Mouse (Mus musculus) limb, embryonic 14.5 days (tissue): ENCODE data around the gene Slc39a11. TPM values are rescaled to one million over a fixed set of nuclear protein-coding genes. Genes with fewer than 3 reads are reported as not detected.

Experiments
- ATAC-seq: fragments of 200-750 bp; cut with Nextera tagmentation; 2 replicates; pipeline ENCODE4 v1.8.0; 2017; ENCODE audit warnings: low read depth, moderate number of reproducible peaks, moderate TSS enrichment; ENCODE audit not compliant: low FRiP score
- DNase-seq: peaks from one replicate; pipeline ENCODE4 v3.0.0-alpha.2; 2015; ENCODE audit warnings: low spot score
- H3K27ac ChIP-seq: fragments of 300-500 bp; sonication (generic); replicated peaks from 2 replicates; pipeline ENCODE4 v1.5.1; 2014; ENCODE audit warnings: low read depth, mild to moderate bottlenecking, low read length, moderate library complexity, mixed read lengths
- H3K27me3 ChIP-seq: fragments of 300-500 bp; sonication (generic); 2 replicates; pipeline ENCODE4 v1.6.1; 2014; ENCODE audit warnings: low read length, mixed read lengths; ENCODE audit not compliant: control insufficient read depth, insufficient read depth
- H3K36me3 ChIP-seq: fragments of 300-500 bp; sonication (generic); 2 replicates; pipeline ENCODE4 v1.6.1; 2014; ENCODE audit warnings: mild to moderate bottlenecking, low read length, moderate library complexity, mixed read lengths; ENCODE audit not compliant: control insufficient read depth, insufficient read depth
- H3K4me1 ChIP-seq: fragments of 300-500 bp; sonication (generic); 2 replicates; pipeline ENCODE4 v1.6.1; 2014; ENCODE audit warnings: antibody characterized with exemption, low read length, mixed read lengths; ENCODE audit not compliant: control insufficient read depth, insufficient read depth
- H3K4me2 ChIP-seq: fragments of 300-500 bp; sonication (generic); replicated peaks from 2 replicates; pipeline ENCODE4 v1.6.1; 2014; ENCODE audit warnings: low read depth, mild to moderate bottlenecking, low read length, moderate library complexity; ENCODE audit not compliant: severe bottlenecking
- H3K4me3 ChIP-seq: fragments of 300-500 bp; sonication (generic); replicated peaks from 2 replicates; pipeline ENCODE4 v1.5.1; 2014; ENCODE audit warnings: low read length
- H3K9ac ChIP-seq: fragments of 300-500 bp; sonication (generic); 2 replicates; pipeline ENCODE4 v1.6.1; 2014; ENCODE audit warnings: mild to moderate bottlenecking, low read depth, low read length, moderate library complexity; ENCODE audit not compliant: severe bottlenecking
- H3K9me3 ChIP-seq: fragments of 300-500 bp; sonication (generic); 2 replicates; pipeline ENCODE4 v1.6.1; 2016; ENCODE audit warnings: low read length; ENCODE audit not compliant: control insufficient read depth
- POLR2A ChIP-seq: fragments of 200-500 bp; IDR thresholded peaks from 2 replicates; pipeline ENCODE4 v1.8.0; 2012; ENCODE audit warnings: inconsistent platforms, mild to moderate bottlenecking, moderate library complexity, borderline replicate concordance; ENCODE audit not compliant: insufficient read depth, insufficient read length; ENCODE audit errors: extremely low read depth
- WGBS: fragments of 180-500 bp; shearing (Covaris S2); extraction: QIAGEN DNeasy Blood & Tissue Kit; methylation state at CpG from one replicate; pipeline ENCODE4 v1.1.7; 2014; 5-methylcytosine and 5-hydroxymethylcytosine counted together
- polyA plus RNA-seq, 2 experiments: library from polyadenylated mRNA; depleted of rRNA in 1 of 2; stranded (reverse) in 1 of 2; unstranded in 1 of 2; fragments of >200 nt; fragmentation: Nextera tagmentation in 1 of 2; extraction: Ambion mirVana in 1 of 2; gene quantifications; 2 replicates each; pipeline versions ENCODE4 v1.2.1 to v1.2.3; 2012 to 2014

The Slc39a11 gene
- polyA plus RNA-seq, 2 experiments, result 17.2 to 24.5 TPM

- no peak for DNase-seq
- H3K9me3 ChIP-seq, result no peaks in the 10 kb centered on the region
- 88% methylated on average over 5 of the region's 5 CpGs for WGBS
- H3K4me1 ChIP-seq, result no peaks in the 10 kb centered on the region
- no peak for ATAC-seq
- no peaks in the 10 kb centered on the region for H3K27me3 ChIP-seq
- no peak for TF ChIP-seq POLR2A
- no peak overlapping the region for H3K9ac ChIP-seq
- no peak overlapping the region for H3K4me3 ChIP-seq
- no peak overlapping the region for H3K4me2 ChIP-seq
- H3K27ac ChIP-seq, result no peak overlapping the region
- H3K36me3 ChIP-seq, result no peaks in the 10 kb centered on the region
Measured at GRCm38 (mm10) chr11:113595144-113595543, 54.7 kb downstream of the Slc39a11 start.

DNA sequence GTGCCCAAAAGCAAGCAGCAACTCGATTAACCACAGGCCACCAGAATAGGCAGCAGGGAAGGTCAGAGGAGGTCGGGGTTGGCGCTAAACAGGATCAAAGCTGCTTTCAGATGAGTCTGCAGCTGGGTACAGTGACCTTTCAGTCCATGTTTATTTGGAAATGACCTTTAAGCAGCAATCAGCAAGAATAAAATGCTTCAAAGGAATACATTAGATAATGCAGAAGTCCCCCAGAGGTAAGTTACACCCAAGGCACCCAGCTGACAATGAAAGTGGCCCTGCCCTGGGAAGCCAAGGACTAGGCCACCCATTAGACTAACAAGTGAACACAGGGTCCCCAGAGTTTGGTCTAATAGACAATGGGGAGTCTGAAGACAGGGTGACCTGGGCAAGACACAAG, 60.9 kb downstream of the Slc39a11 start:
- no peak for DNase-seq
- no peak overlapping the region for H3K4me2 ChIP-seq
- no peaks in the 10 kb centered on the region for H3K27me3 ChIP-seq
- TF ChIP-seq POLR2A, result no peak
- 0 out of 2 replicates have a peak, but pooled peaks cover 1% of the 10 kb centered on the region for H3K4me1 ChIP-seq
- no peaks in the 10 kb centered on the region for H3K36me3 ChIP-seq
- H3K9ac ChIP-seq, result no peak overlapping the region
- no peaks in the 10 kb centered on the region for H3K9me3 ChIP-seq
- WGBS, result 42% methylated on average over 3 of the region's 3 CpGs
- H3K27ac ChIP-seq, result no peak overlapping the region
- no peak for ATAC-seq
- no peak overlapping the region for H3K4me3 ChIP-seq

DNA sequence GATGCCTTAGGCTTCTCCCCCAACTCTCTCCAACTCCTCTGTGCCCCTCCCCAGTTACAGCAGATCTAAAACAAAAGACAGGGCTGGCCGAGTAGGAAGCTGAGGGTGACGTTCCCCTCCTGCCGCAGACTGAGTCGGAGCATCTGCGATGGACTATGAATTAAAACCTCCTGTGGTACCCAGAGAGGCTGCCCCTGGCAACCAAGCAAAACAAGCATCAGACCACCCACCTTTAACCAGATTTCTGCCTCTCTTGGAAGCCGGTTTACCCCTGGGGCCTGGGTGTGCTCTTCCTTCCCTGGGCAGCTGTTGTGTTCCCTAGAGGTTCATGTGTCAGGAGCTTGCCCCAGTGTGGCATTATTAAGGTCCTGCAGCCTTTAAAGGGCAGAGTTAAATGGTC, 63.5 kb downstream of the Slc39a11 start:
- WGBS, result 16% methylated on average over 6 of the region's 6 CpGs
- DNase-seq, result no peak
- TF ChIP-seq POLR2A, result no peak

DNA sequence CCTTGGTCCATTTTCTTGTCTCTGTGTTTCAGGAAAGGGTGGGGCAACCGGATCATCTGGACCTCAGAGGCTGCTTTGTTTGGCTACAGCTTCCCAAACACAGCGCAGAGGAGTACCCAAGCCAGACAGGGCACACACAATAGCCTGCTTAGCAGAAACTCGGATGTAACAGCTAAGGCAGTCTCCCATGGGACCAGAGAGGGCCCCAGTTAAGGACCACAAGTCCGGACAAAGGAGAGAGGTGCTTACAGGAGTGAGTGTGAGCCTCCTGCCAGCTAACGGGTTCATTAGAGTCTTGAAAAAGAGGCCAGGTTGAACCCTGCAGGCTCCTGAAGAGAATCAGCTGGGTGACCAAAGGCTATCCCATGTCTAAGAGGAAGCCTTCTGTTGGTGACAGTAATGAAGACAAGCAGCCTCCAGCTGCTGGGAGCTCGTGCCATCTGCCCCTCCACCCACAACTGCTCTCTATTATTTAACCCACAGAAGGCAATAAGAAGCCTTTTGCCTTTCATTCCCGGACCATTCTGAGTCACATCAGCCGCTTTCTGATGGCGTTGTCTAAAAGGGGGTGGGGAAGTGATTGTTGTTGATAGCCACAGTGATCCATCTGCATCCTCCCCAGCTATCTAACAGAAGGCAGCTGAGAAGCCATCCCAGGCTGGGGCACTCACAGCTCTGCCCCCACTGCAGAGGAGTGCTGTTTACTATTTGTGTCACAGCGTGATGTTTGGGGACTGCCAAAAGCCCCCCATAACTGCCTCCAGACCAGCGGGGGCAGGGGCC, 65.8 kb downstream of the Slc39a11 start:
- TF ChIP-seq POLR2A, result no peak
- DNase-seq, result no peak
- Histone ChIP-seq H3K9ac (no peak overlapping the region), H3K4me1 (0 out of 2 replicates have a peak, but pooled peaks cover 4% of the 10 kb centered on the region), H3K4me2 (no peak overlapping the region), H3K36me3 (no peaks in the 10 kb centered on the region), H3K27me3 (no peaks in the 10 kb centered on the region), H3K27ac (no peak overlapping the region), H3K4me3 (no peak overlapping the region), H3K9me3 (no peaks in the 10 kb centered on the region)
- WGBS, result 48% methylated on average over 11 of the region's 11 CpGs
- ATAC-seq, result no peak

More for the DNA sequence above, 63.5 kb downstream of the Slc39a11 start:
- H3K27me3 ChIP-seq, result no peaks in the 10 kb centered on the region
- H3K4me3 ChIP-seq, result no peak overlapping the region
- H3K9me3 ChIP-seq, result no peaks in the 10 kb centered on the region
- no peak overlapping the region for H3K27ac ChIP-seq
- no peak overlapping the region for H3K9ac ChIP-seq
- H3K4me1 ChIP-seq, result 0 out of 2 replicates have a peak, but pooled peaks cover 4% of the 10 kb centered on the region
- no peaks in the 10 kb centered on the region for H3K36me3 ChIP-seq
- no peak overlapping the region for H3K4me2 ChIP-seq
- ATAC-seq, result no peak

- H3K27me3 ChIP-seq, result no peaks in the 10 kb centered on the region
Measured at GRCm38 (mm10) chr11:113577221-113577620, 72.7 kb downstream of the Slc39a11 start.

DNA sequence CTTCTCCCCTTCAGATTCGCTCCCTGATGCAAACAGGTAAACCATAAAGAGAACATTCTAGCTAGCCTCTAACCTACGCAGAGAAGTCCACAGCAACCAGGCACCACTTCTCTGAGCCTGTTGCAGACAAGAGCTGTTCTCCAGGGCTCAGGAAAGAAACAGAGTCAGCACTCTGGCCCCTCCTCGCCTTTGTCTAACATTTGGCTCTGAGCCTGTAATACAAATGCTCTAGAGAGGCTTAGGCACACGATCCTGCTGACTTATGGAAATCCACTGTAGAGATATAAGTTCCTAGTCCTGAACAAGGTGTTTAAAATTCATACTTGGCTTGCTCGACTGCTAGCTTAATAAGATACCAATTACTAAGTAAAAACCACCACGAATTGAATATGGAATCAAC, 77.2 kb downstream of the Slc39a11 start:
- DNase-seq (no peak), ATAC-seq (no peak)
- no peak overlapping the region for H3K9ac ChIP-seq
- no peaks in the 10 kb centered on the region for H3K27me3 ChIP-seq
- H3K4me3 ChIP-seq, result no peak overlapping the region
- H3K9me3 ChIP-seq, result no peaks in the 10 kb centered on the region
- no peak overlapping the region for H3K27ac ChIP-seq
- WGBS, result 61% methylated on average over 6 of the region's 6 CpGs
- peaks cover 3% of the 10 kb centered on the region; the same call in 1 of the 2 replicates for H3K4me1 ChIP-seq
- no peaks in the 10 kb centered on the region for H3K36me3 ChIP-seq
- TF ChIP-seq POLR2A, result no peak
- no peak overlapping the region for H3K4me2 ChIP-seq

More at GRCm38 (mm10) chr11:113577221-113577620, 72.7 kb downstream of the Slc39a11 start:
- ATAC-seq (no peak), DNase-seq (no peak)
- Histone ChIP-seq H3K9ac (no peak overlapping the region), H3K4me2 (no peak overlapping the region), H3K4me3 (no peak overlapping the region), H3K36me3 (no peaks in the 10 kb centered on the region), H3K4me1 (peaks cover 3% of the 10 kb centered on the region; the same call in 1 of the 2 replicates), H3K27ac (no peak overlapping the region), H3K9me3 (no peaks in the 10 kb centered on the region)
- TF ChIP-seq POLR2A, result no peak
- 86% methylated on average over 4 of the region's 4 CpGs for WGBS
